Mouse (Mus musculus): Measurements from ENCODE around the gene Tbc1d30.

- TF ChIP-seq CTCF (IDR thresholded peaks at IDR 0.05; ENCODE audit: borderline replicate concordance, insufficient read depth, low read length): no peak
- TF ChIP-seq POLR2A (IDR thresholded peaks at IDR 0.05; ENCODE audit: low read depth, low read length): no peak
Observed at GRCm38 (mm10) chr10:121350357-121351065, 567 bp downstream of the Tbc1d30 start.

All from embryonic fibroblast, embryonic 13.5 days (primary cell).